Mouse (Mus musculus): ENCODE measurements around the gene Rfx1.

Gene Rfx1

GRCm38 (mm10) chr8:84060245-84060644 lies 6.4 kb upstream of the Rfx1 start:
- no peak for DNase-seq (ENCODE audit: low read depth)

GRCm38 (mm10) chr8:84063861-84064610 lies 2.6 kb upstream of the Rfx1 start:
- peak; percentile 83 for DNase-seq (ENCODE audit: low read depth)

GRCm38 (mm10) chr8:84065037-84065436 lies 1.6 kb upstream of the Rfx1 start, which contains the start of gene Gm10643:
Gm10643 (minus strand) TSS chr8:84065137.
- DNase-seq (ENCODE audit: low read depth) = no peak

GRCm38 (mm10) chr8:84065457-84066072 lies 1.1 kb upstream of the Rfx1 start:
- DNase-seq (ENCODE audit: low read depth) = no peak

- peak; percentile 90 for DNase-seq (ENCODE audit: low read depth)
These were observed 476 bp downstream of the Rfx1 start for GRCm38 (mm10) chr8:84067047-84067573.

- no peak for DNase-seq (ENCODE audit: low read depth)
These were observed 1.3 kb downstream of the Rfx1 start for GRCm38 (mm10) chr8:84067911-84068310.

GRCm38 (mm10) chr8:84068316-84069035 lies 1.8 kb downstream of the Rfx1 start:
- DNase-seq (ENCODE audit: low read depth) = peak; percentile 37

GRCm38 (mm10) chr8:84069169-84069568 lies 2.5 kb downstream of the Rfx1 start:
- DNase-seq (ENCODE audit: low read depth) = no peak

- no peak for DNase-seq (ENCODE audit: low read depth)
These were observed 3.1 kb downstream of the Rfx1 start for GRCm38 (mm10) chr8:84069750-84070149.

GRCm38 (mm10) chr8:84070241-84070640 lies 3.6 kb downstream of the Rfx1 start:
- no peak for DNase-seq (ENCODE audit: low read depth)

GRCm38 (mm10) chr8:84070667-84071066 lies 4.0 kb downstream of the Rfx1 start:
- DNase-seq (ENCODE audit: low read depth) = no peak

GRCm38 (mm10) chr8:84071921-84072320 lies 5.3 kb downstream of the Rfx1 start:
- DNase-seq (ENCODE audit: low read depth) = no peak

GRCm38 (mm10) chr8:84072321-84072720 lies 5.7 kb downstream of the Rfx1 start:
- DNase-seq (ENCODE audit: low read depth) = no peak

GRCm38 (mm10) chr8:84073230-84073976 lies 6.8 kb downstream of the Rfx1 start:
- DNase-seq (ENCODE audit: low read depth) = no peak

GRCm38 (mm10) chr8:84076412-84076811 lies 9.8 kb downstream of the Rfx1 start:
- DNase-seq (ENCODE audit: low read depth) = no peak

GRCm38 (mm10) chr8:84076849-84077248 lies 10.2 kb downstream of the Rfx1 start:
- no peak for DNase-seq (ENCODE audit: low read depth)

- DNase-seq (ENCODE audit: low read depth) = no peak
These were observed 12.6 kb downstream of the Rfx1 start for GRCm38 (mm10) chr8:84079206-84079605.

GRCm38 (mm10) chr8:84083829-84084241 lies 17.2 kb downstream of the Rfx1 start:
- no peak for DNase-seq (ENCODE audit: low read depth)

GRCm38 (mm10) chr8:84084341-84085115 lies 17.9 kb downstream of the Rfx1 start:
- DNase-seq (ENCODE audit: low read depth) = no peak

GRCm38 (mm10) chr8:84087156-84087555 lies 20.5 kb downstream of the Rfx1 start:
- no peak for DNase-seq (ENCODE audit: low read depth)

- DNase-seq (ENCODE audit: low read depth) = no peak
These were observed 21.2 kb downstream of the Rfx1 start for GRCm38 (mm10) chr8:84087821-84088220.

Data from 416B (cell line).